Mouse (Mus musculus) erythroblast, embryonic 14.5 days (primary cell): ENCODE measurements at regions not wholly inside any gene's neighbourhood (a gene's known extent, or its start where the extent isn't known, plus 50 kb on each side); places are given as distances from the start of the nearest gene placed in this dataset.

Experiments
- GATA1 ChIP-seq: IDR thresholded peaks from 2 replicates; pipeline ENCODE4 v1.6.1; 2012; ENCODE audit warnings: low read length, inconsistent platforms, mixed read lengths
- TAL1 ChIP-seq: IDR thresholded peaks from 3 replicates; pipeline ENCODE4 v1.6.1; 2012; ENCODE audit warnings: low read length, inconsistent platforms, mixed read lengths

DNA sequence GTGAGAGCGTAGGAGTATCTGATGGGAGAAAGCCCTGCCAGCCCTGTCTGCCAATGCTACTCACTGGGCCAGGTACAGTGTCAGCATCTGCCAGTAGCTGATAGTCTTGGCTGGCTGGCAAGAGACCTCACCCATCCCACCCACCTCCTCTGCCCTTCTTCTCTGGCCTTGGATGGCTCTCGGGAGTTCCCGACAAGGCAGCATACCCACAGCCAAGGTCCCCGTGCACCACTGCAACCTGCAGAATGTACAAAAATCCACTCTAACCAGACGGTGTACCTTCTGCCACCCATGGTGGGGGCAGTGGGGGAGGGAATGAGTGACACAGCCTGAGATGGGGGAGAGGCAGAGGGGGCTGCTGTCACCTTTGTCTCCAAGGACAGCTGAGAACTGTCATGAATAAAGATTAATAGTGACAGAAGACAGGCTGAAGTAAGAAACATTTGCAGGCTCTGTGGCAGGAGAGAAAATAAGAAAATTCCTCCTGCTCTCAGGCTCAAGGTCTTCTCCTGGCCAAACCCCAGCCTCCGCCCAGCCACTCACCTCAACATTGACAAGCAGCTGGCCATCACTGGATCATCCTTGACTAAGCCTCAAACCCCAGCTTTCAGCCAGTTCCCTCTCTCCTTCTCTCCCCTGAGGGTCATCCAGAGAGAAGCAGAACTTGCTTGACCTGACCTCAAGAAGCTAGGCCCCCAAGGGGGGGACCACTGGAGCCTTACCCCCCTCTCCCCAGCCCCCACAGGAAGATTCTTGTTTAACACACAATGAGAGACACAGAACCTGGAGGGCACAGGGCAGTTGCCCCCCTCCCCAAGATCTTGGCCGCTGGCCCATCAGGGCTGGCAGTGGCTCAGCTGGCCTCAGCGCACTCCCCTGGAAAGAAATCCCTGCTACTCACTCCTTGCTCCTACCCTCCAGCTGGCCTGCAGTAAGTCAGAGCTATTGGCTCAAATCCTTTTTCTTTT is 73.7 kb downstream of the Cpn2 start:
- TF ChIP-seq GATA1, result no peak
- TF ChIP-seq TAL1, result no peak
